Mouse (Mus musculus): ENCODE measurements around the gene Zbtb40.

The Zbtb40 gene

DNA sequence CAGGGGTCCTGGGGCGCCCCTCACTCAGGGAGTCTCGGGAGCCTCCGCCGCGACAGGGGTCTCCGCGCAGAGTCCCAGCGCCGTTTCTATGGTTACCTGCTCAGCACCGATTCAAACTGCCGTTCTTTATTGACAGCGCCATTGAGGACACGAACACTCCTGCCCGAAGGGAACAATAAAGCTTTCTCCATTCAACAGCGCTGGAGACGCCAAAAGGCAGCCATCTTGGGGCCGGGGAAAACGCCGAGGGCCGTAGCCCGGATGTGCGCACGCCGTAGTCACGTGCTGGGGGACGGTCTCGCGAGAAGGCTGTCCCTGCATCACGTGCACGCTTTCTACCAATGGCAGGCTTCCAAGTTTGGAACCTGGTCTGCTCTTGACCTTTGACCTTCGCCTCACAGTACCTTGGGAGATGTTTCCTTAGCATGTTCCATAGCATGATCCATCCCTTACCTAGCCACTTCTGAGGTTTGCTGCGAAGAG, at the start of gene Zbtb40:
Zbtb40 (minus strand) TSS at position 252 of the 483 bp plus-strand sequence.
- DNase-seq (ENCODE audit: low spot score in 2 of 2), result peak; percentile 63 to 84

DNA sequence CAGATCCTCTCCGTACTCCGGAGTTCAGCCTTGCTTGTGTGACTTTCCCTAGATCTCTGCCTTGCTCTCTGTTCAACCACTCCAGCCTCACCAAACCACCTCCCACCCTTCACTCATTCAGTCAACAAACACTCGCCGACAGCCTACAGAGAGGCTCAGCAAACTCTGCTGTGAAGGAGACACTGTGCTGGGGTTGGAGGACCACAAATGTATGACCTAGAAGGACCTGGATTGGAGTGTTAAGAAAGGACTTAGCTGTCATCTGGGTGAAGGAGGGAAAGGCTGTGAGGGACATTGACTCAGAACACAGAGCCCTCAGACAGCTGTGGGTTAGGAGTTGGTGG, 49.4 kb upstream of the Zbtb40 start:
- no peak for DNase-seq (ENCODE audit: low spot score in 2 of 2)

- DNase-seq (ENCODE audit: low spot score in 2 of 2), result no peak
Observed at GRCm38 (mm10) chr4:137097246-137097983, 48.8 kb upstream of the Zbtb40 start.

DNA sequence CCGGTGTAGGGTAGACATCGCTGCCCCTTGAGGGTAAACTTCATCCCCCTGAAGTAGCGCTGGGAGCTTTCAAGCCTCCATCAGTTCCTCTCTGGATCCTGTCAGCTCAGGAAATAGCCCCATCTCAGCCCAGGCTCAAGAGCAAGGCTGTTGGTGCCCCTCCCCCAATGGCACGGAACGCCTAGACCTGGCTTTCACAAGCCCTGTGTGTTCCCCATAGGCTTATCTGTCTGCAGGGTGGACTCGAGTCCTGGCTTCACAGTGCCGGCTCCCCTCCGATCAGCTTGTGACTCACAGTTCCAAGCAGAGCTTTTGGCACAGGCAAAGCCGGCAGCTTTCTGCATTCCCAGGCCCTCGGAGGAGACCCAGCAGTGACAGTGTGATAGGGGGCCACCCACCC, 47.8 kb upstream of the Zbtb40 start:
- no peak for DNase-seq (ENCODE audit: low spot score in 2 of 2)

GRCm38 (mm10) chr4:137085083-137085810, 36.6 kb upstream of the Zbtb40 start:
- no peak for DNase-seq (ENCODE audit: low spot score in 2 of 2)

- DNase-seq (ENCODE audit: low spot score in 2 of 2), result no peak
Observed at GRCm38 (mm10) chr4:137082866-137083265, 34.3 kb upstream of the Zbtb40 start.

DNA sequence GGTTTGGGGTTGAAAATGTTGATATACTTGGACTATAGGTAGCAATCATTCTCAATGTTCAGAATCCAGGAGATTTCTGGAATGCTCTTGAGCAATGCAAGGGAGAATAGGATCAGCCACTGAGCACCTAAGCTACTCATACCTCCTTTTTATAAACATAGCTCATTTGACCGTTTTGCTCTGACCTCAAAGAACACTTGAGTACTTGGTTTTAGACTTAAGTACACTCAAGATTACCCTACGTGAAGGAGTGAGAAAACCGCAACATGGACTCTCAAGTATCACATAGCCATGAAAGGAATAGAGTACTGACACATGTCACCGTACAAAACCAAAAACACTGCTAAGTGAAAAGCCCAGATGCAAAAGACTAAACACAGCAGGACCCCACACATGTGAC, 32.8 kb upstream of the Zbtb40 start:
- DNase-seq (ENCODE audit: low spot score in 2 of 2), result no peak

- DNase-seq (ENCODE audit: low spot score in 2 of 2), result no peak
Observed at GRCm38 (mm10) chr4:137077216-137077615, 28.6 kb upstream of the Zbtb40 start.

- no peak for DNase-seq (ENCODE audit: low spot score in 2 of 2)
Observed at GRCm38 (mm10) chr4:137071204-137071603, 22.6 kb upstream of the Zbtb40 start.

DNA sequence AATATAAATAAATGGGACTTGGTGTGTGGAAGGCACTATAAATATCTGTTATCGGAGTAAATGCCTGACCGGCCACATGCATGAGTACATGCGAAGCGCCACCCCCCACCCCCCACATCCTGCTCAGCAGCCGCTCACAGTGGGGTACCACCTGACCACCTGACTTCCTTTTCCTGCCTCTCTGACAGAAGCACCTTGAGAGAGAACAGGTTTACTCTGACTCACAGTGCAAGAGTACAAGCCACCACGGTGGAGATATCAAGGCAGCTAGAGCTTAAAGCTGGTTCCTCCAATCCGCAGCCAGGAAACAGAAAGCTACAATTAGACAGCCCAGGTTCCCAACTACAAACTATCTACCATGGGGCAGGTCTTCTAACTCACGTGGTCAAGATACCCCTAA, 19.9 kb upstream of the Zbtb40 start:
- DNase-seq (ENCODE audit: low spot score in 2 of 2), result no peak

DNA sequence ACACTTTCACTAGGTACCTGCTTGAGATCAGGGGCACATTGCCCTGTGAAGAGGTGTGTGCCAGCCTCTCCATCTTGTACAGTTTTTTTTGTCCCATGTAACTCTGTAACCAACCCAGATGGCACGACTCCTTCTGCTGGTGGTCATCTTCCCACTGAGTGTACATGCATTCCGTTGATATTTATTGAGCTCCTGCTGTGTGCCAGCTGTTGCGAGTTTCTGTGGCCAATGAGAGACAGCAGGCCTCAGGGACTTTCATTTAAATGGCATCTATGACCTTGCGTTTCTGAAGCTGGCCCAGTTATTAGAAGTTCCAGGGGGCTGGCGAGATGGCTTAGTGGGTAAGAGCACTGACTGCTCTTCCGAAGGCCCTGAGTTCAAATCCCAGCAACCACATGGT, 17.2 kb upstream of the Zbtb40 start:
- no peak for DNase-seq (ENCODE audit: low spot score in 2 of 2)

GRCm38 (mm10) chr4:137054932-137055331, 6.3 kb upstream of the Zbtb40 start:
- no peak for DNase-seq (ENCODE audit: low spot score in 2 of 2)

DNA sequence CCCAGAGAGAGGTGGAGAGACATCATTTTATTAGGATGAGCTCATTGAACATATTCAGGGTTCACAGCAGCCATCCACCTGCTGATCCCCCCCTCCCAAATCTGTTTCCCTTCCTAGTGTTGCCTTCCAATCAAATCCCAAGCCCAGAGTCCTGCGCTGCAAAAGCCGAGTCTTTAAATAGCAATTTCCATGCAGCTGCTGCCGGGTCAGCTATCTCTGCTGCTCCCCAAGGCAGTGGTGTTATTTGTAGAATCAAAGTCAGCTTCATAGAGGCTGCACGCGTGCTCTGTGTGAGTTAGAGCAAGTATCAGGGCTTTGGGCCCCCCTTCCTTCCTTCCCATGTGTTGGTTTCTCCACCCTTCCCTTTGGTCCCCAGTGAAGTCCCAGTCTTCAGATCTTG, 5.2 kb upstream of the Zbtb40 start:
- DNase-seq (ENCODE audit: low spot score in 2 of 2), result no peak

DNA sequence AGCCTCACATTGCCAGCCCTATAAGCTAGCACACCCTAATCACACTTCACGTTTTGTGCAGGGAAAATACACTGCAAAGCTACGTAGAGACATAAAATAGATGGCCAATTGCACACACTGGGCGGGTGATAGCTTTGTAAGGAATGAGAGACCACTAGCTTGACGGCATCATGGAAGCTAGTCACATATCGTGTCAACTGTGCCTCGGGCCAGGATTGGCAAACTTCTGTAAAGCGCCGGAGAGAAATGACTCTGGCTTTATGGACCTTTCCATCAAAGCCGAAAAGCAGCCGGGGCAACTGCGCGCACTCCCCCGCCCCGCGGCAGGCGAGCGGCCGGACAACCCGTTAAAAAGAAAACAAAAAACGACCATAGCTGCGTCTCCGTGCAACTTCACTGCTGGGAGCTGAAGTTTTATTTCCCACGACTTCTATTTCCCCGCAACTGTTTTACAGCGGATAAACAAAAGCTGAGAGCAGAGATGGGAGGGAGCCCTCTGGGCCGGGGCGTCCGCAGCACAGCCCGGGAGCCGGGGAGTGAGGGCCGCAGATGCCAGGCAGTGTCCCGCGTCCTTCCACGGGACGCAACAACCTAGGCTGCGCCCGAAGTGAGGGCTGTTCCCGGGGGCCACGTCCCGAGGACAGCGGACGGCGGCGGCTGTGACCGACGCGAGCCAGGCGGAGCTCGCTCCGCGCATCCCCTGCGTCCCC, 606 bp downstream of the Zbtb40 start:
- DNase-seq (ENCODE audit: low spot score in 2 of 2), result no peak

- no peak for DNase-seq (ENCODE audit: low spot score in 2 of 2)
Observed at GRCm38 (mm10) chr4:137046110-137046509, 2.5 kb downstream of the Zbtb40 start.

- DNase-seq (ENCODE audit: low spot score in 2 of 2), result no peak
Observed at GRCm38 (mm10) chr4:137044516-137044915, 4.1 kb downstream of the Zbtb40 start.

DNA sequence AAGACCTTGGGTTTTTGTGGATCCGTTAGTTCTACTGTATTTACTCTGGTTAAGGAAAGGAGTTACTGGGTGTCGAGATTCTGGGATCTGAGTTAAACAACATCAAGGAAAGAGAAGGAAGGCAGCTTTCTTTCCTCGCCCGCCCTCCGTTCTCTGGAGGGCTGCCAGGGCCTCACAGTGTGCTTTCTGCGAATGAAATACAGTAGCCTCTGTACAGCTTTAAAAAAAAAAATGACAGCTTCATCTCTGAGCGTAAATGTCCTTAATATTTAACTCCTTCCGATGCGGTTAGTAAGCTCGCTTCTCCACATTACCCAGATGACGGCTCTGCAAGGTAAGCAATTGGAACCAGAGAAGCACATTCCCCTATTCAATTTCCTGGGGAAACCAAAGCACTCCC, 4.8 kb downstream of the Zbtb40 start:
- no peak for DNase-seq (ENCODE audit: low spot score in 2 of 2)

DNA sequence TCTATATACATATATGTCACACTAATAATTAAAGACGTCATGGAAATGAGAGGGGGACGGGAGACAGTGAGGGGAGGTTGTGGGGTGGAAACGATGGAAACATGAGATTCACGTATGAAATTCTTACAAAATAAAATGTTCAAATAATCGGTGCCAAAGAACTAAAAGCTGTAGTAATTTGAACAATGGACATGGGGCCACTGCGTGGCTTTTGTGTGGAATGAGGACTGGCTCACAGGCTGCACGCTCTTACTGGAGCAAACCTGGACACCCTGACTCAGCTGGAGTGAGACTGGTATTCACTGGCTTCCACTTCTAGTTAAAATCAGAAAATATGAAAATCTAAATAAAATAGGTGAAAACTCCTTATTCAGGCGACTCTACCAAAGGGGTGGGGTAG, 6.6 kb downstream of the Zbtb40 start:
- DNase-seq (ENCODE audit: low spot score in 2 of 2), result no peak

DNA sequence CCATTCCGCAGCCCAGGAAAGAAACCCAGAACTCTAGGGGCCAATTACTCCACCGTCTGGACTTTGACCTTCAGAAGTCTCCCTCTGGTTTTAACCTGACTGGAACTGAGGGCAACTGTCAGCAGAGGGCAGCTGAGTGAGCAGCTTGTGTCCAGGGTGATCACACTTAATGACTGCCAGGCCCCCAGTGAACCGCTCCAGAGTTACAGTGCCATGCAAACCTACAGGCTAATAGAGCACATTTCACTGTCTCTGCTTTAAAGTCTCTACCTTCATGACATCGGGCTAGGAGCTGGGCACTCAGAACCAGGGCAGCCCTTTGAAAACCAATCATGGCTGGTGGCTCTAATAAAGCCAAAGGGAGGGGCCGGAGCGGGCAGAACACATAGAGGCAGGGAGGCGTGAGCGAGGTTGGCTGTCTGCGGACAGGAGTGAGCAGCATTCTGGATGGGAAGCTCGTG, 7.4 kb downstream of the Zbtb40 start:
- no peak for DNase-seq (ENCODE audit: low spot score in 2 of 2)

DNA sequence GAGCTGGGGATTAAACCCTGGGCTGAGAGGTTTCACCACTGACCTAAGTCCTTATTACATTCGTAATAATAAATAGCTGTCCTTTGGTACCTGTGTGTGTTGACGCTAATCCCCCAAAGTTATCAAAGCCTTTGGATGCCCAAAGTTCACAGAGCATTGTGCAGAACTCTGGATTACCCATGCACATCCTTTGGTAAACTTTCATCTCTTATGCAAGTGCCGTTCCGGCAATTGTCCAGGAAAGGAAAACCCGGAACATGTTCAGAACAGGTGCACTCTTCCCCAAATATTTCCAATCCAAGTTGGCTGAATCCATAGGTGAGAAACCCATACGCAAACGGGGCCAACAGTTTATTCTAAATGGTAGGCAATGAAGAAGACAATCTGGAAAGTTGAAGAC, 9.2 kb downstream of the Zbtb40 start:
- DNase-seq (ENCODE audit: low spot score in 2 of 2), result no peak

- no peak for DNase-seq (ENCODE audit: low spot score in 2 of 2)
Observed at GRCm38 (mm10) chr4:137038501-137038900, 10.1 kb downstream of the Zbtb40 start.

GRCm38 (mm10) chr4:137038096-137038495, 10.5 kb downstream of the Zbtb40 start:
- DNase-seq (ENCODE audit: low spot score in 2 of 2), result no peak

Data from spleen, postnatal 14 days (tissue).